Mouse (Mus musculus): ENCODE data around the gene Tor4a.

DNA sequence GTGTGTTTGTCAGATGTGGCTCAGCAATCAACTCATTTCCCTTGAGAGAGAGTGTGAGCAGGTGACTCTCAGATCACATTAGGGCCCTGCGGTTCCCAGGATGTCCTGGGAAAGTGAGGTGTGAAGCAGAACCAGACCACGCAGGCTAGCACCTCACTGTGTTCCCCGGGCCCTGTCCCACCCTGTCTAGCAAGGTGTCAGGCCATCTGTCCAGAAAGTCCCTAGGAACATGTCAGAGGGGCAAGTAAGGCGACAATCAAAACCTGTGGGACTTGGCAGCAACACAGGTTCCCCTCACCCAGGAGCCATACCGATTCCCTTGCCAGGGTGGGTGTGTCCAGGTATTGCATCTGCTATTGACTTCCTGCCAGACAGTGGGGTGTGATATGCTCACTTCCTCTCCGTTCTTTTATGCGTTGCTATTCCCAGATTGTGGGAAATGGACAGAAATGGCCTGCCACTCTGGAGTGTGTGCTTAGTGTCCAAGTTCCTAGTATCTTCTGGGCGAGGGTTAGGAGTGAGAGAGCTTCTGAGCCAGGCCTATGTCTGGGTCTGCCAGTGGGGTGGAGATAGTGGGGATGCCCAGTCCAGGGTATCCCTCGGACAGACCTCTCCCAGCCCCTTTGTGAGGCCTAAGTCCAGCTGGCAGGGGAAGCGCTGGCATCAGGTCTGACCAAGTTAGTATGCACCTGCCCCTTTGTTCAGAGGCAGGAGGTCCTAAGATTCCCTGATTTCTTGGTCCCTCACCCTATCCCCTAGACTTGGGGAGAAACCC is 26.2 kb downstream of the Tor4a start:
- TF ChIP-seq CTCF (IDR thresholded peaks at IDR 0.05; ENCODE audit: low read depth) (no peak), EP300 (optimal IDR thresholded peaks at IDR 0.05) (no peak)
